Mouse (Mus musculus) small intestine, adult 2 months (tissue): ENCODE results near the gene Capzb. TPM values are rescaled to one million over a fixed set of nuclear protein-coding genes. Genes with fewer than 3 reads are reported as not detected.

Experiments used
- H3K27ac ChIP-seq: fragments of 200-500 bp; 2 replicates; pipeline ENCODE4 v1.5.1; 2012; ENCODE audit warnings: low read depth, low read length, control low read depth, inconsistent platforms; ENCODE audit not compliant: insufficient read depth
- H3K27me3 ChIP-seq: fragments of 200-500 bp; 2 replicates; pipeline ENCODE4 v1.6.1; 2012; ENCODE audit warnings: mild to moderate bottlenecking, moderate library complexity, low read length, inconsistent platforms; ENCODE audit not compliant: control insufficient read depth, insufficient read depth
- H3K36me3 ChIP-seq: fragments of 200-500 bp; 2 replicates; pipeline ENCODE4 v1.6.1; 2012; ENCODE audit warnings: mild to moderate bottlenecking, low read length, control low read depth, inconsistent platforms; ENCODE audit not compliant: control insufficient read depth, insufficient read depth
- H3K4me1 ChIP-seq: fragments of 200-500 bp; 2 replicates; pipeline ENCODE4 v1.6.1; 2012; ENCODE audit warnings: low read length, inconsistent platforms, mixed read lengths; ENCODE audit not compliant: control insufficient read depth, insufficient read depth, insufficient read length
- H3K4me3 ChIP-seq: fragments of 200-500 bp; 2 replicates; pipeline ENCODE4 v1.5.1; 2012; ENCODE audit warnings: low read depth, mild to moderate bottlenecking, control low read depth, inconsistent platforms, low read length, moderate library complexity
- CTCF ChIP-seq: fragments of 200-500 bp; IDR thresholded peaks from 2 replicates; pipeline ENCODE4 v1.5.1; 2012; ENCODE audit warnings: low read depth, mild to moderate bottlenecking, control low read depth, inconsistent platforms, low read length, moderate library complexity, mixed read lengths; ENCODE audit not compliant: insufficient replicate concordance, insufficient read length; ENCODE audit errors: extremely low read depth
- POLR2A ChIP-seq: fragments of 200-500 bp; IDR thresholded peaks from 2 replicates; pipeline ENCODE4 v1.6.1; 2012; ENCODE audit warnings: low read depth, mild to moderate bottlenecking, control low read depth, inconsistent platforms, low read length, moderate library complexity
- WGBS: fragments of 180-500 bp; shearing (Covaris S2); methylation state at CpG from one replicate; pipeline ENCODE4 v1.1.7; 2018; 5-methylcytosine and 5-hydroxymethylcytosine counted together
- polyA plus RNA-seq: library from polyadenylated mRNA; depleted of rRNA; stranded (reverse); fragments of >200 nt; gene quantifications from 2 replicates; pipeline ENCODE4 v1.2.3, GENCODE M21; 2012

Capzb gene
- polyA plus RNA-seq, 1 experiment, result 390 TPM

- H3K4me3 ChIP-seq, result no peak overlapping the region
- H3K27ac ChIP-seq, result no peak overlapping the region
- TF ChIP-seq POLR2A, result no peak
- WGBS, result 78% methylated on average over 6 of the region's 6 CpGs
- H3K27me3 ChIP-seq, result no peaks in the 10 kb centered on the region
- H3K36me3 ChIP-seq, result no peaks in the 10 kb centered on the region
- no peaks in the 10 kb centered on the region; the same call in 1 of the 2 replicates for H3K4me1 ChIP-seq
These were observed 36.2 kb upstream of the Capzb start for GRCm38 (mm10) chr4:139156538-139156937.

- Histone ChIP-seq H3K4me1 (no peaks in the 10 kb centered on the region; the same call in 1 of the 2 replicates), H3K27me3 (no peaks in the 10 kb centered on the region), H3K4me3 (no peak overlapping the region), H3K36me3 (no peaks in the 10 kb centered on the region), H3K27ac (peak overlapping the region; percentile 46)
- WGBS, result 66% methylated on average over 14 of the region's 14 CpGs
- TF ChIP-seq CTCF, result no peak
These were observed 34.3 kb upstream of the Capzb start for GRCm38 (mm10) chr4:139158350-139158749.

- Histone ChIP-seq H3K4me1 (no peaks in the 10 kb centered on the region; the same call in 1 of the 2 replicates), H3K27ac (no peak overlapping the region), H3K4me3 (no peak overlapping the region), H3K36me3 (no peaks in the 10 kb centered on the region), H3K27me3 (no peaks in the 10 kb centered on the region)
- no peak for TF ChIP-seq CTCF
- TF ChIP-seq POLR2A, result no peak
- 70% methylated on average over 2 of the region's 2 CpGs for WGBS
These were observed 31.6 kb upstream of the Capzb start for GRCm38 (mm10) chr4:139161076-139161475.

GRCm38 (mm10) chr4:139164082-139164481, 28.6 kb upstream of the Capzb start:
- Histone ChIP-seq H3K4me3 (no peak overlapping the region), H3K27ac (no peak overlapping the region), H3K36me3 (no peaks in the 10 kb centered on the region), H3K4me1 (no peaks in the 10 kb centered on the region), H3K27me3 (no peaks in the 10 kb centered on the region)
- whole genome bisulfite sequencing, result 90% methylated on average over 6 of the region's 6 CpGs
- TF ChIP-seq POLR2A (no peak), CTCF (no peak)

GRCm38 (mm10) chr4:139165259-139165658, 27.4 kb upstream of the Capzb start:
- H3K27ac ChIP-seq, result no peak overlapping the region
- 50% methylated on average over 8 of the region's 8 CpGs for WGBS

GRCm38 (mm10) chr4:139166244-139166643, 26.5 kb upstream of the Capzb start:
- Histone ChIP-seq H3K36me3 (no peaks in the 10 kb centered on the region), H3K4me3 (no peak overlapping the region), H3K27me3 (no peaks in the 10 kb centered on the region), H3K27ac (no peak overlapping the region), H3K4me1 (peaks cover 2% of the 10 kb centered on the region; the same call in 1 of the 2 replicates)
- 82% methylated on average over 8 of the region's 8 CpGs for WGBS
- TF ChIP-seq CTCF, result no peak
- no peak for TF ChIP-seq POLR2A

More at GRCm38 (mm10) chr4:139165259-139165658, 27.4 kb upstream of the Capzb start:
- Histone ChIP-seq H3K4me3 (no peak overlapping the region), H3K4me1 (peaks cover 2% of the 10 kb centered on the region; the same call in 1 of the 2 replicates), H3K27me3 (no peaks in the 10 kb centered on the region), H3K36me3 (no peaks in the 10 kb centered on the region)
- no peak for TF ChIP-seq POLR2A
- no peak for TF ChIP-seq CTCF

GRCm38 (mm10) chr4:139167107-139167506, 25.6 kb upstream of the Capzb start:
- Histone ChIP-seq H3K36me3 (no peaks in the 10 kb centered on the region), H3K27me3 (no peaks in the 10 kb centered on the region), H3K4me1 (peaks cover 2% of the 10 kb centered on the region; the same call in 1 of the 2 replicates), H3K27ac (no peak overlapping the region), H3K4me3 (no peak overlapping the region)
- TF ChIP-seq POLR2A (no peak), CTCF (no peak)
- WGBS, result 78% methylated on average over 8 of the region's 8 CpGs
